Mouse (Mus musculus): ENCODE measurements around the gene Mbtd1. TPM values are rescaled to one million over a fixed set of nuclear protein-coding genes. Genes with fewer than 3 reads are reported as not detected.
A peak's percentile ranks its signal among the peaks of the same experiment; 100 is the strongest.

Mbtd1 gene
- total RNA-seq, 2 experiments from 2014 or later = 28.1 to 34.1 TPM

DNA sequence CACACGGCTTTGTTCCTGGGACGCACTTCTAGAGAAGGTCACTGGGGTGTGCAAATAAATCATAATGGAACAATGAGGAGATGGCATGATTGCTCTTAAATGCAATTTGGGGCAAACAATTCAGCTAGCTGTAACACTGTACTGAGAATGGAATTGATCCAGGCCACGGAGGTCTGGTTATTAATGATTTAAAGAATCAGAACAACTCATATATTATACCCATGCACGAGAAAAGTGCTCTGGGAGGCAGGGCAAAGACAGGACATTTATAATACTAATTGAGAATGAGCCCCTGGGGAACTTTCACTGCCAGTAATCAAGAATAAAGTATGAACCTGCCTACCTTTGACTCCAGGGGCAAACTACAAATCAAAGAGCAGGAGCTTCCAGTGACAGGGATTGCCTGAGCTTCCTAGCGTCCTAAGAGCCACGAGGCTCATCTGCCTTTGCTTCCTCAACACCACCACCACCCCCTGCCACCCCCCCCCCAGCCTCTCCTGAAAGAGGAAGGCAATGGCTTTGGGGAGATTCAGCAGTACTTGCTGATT lies 93.9 kb downstream of the Mbtd1 start:
- intact Hi-C loops (cut with DNase I) = no loop called here
- DNase-seq (ENCODE audit: low spot score in 2 of 2) = no peak

DNA sequence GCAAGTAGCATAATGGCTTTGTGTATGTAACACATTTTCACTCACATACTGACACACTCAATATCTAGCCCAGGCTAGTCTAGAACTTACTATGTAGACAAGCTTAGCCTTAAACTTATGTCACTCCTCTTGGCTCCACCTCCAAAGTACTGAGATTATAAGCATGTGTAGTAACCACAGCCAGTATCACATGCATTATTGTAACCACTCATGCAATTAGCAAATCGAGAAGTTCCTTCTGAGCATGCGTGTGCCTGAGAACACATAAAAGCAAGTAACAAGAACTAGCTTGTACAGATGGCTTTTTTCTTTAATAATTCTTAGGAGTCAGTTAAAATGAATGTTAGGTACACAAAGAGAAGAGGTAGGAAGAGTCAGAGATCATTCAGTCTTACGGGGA lies 99.0 kb downstream of the Mbtd1 start:
- DNase-seq (ENCODE audit: low spot score in 2 of 2) = no peak
- intact Hi-C loops (cut with DNase I) = no loop called here

DNA sequence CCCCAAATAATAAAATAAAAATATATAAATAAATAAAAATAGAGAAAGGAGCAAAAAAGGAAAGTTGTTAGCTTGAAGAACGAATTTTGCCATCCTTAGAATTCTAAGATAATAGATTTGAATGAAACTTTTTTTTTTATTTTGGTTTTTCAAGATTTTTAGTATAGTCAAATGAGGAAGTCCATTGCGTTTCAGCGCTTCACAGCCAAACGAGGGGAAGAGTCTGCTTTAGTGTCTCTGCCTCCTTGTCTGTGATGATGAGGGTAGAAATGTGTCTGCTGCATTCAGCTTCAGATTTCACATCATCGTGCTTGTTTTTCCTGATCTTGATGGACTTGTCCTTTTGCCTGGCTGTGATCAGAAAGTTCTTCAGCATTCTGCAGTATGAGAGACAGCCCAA lies 99.6 kb downstream of the Mbtd1 start:
- no peak for DNase-seq (ENCODE audit: low spot score in 2 of 2)
- intact Hi-C loops (cut with DNase I) = no loop called here

DNA sequence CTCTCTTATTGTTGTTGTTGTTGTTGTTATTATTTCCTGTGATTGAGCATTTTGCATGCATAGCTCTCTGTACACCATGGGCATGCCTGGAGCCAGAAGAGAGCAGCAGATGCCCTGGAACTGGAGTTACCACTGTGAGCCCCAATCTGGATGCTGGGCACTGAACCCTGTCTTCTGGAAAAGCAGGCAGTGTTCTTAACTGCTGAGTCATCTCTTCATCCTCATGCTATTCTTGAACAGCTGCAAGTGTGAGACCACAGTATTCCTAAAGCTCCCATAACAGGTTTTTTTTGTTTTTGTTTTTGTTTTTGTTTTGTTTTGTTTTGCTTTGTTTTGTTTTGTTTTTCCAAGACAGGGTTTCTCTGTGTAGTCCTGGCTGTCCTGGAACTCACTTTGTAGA lies 100.6 kb downstream of the Mbtd1 start:
- intact Hi-C loops (cut with DNase I) = no loop called here

DNA sequence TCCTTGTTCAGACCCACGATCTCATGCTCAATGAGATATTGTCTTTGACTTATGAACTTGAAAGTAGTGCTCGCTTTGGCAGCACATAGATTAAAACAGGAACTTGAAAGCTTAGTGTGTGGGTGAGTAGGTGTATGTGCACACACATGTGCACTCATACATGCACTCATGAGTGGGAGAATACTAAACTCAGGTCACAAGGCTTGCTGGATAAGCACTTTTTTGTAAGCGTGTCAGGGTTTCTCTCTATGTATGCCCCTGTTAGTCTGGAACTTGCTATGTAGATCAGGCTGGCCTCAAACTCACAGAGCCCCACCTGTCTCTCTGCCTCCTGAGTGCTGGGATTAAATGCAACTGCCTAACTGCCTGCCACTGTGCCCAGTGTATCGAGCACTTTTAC lies 101.4 kb downstream of the Mbtd1 start:
- DNase-seq (ENCODE audit: low spot score in 2 of 2) = no peak
- intact Hi-C loops (cut with DNase I) = no loop called here

More for the DNA sequence above, 100.6 kb downstream of the Mbtd1 start:
- no peak for DNase-seq (ENCODE audit: low spot score in 2 of 2)

DNA sequence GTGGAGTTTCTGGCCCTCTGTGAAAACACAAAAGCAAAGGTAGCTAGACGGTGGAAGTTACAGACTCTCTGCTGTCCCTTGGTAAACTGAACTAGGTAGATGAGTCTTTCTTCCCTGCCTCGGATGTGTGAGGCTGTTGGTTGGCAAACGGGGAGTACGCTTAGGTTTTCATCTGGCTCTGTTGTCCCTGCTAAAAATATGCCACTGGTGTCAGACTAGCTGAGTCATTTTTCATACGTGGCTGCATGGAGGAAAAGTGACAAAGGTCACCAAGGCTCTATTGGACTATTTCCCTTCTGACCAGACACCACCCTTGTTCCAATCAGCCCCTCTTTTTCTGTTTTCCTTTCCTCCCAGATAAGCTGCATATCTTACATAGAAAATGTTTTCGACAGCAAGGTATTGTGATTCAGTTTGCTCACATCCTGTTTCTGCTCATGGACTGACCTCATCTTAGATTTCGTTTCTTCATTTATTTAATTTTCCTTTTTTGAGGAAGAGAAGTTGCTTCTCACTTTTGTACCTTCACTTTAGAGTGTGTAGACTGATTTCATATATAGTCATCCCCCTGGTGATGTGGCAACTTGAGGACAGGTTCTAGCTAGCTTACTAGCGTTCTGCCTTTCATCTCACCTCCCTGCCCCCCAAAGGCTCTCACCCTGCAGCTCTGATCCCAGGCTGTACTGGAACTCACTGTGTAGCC lies 102.1 kb downstream of the Mbtd1 start:
- no peak for DNase-seq (ENCODE audit: low spot score in 2 of 2)
- intact Hi-C loops (cut with DNase I) = no loop called here

DNA sequence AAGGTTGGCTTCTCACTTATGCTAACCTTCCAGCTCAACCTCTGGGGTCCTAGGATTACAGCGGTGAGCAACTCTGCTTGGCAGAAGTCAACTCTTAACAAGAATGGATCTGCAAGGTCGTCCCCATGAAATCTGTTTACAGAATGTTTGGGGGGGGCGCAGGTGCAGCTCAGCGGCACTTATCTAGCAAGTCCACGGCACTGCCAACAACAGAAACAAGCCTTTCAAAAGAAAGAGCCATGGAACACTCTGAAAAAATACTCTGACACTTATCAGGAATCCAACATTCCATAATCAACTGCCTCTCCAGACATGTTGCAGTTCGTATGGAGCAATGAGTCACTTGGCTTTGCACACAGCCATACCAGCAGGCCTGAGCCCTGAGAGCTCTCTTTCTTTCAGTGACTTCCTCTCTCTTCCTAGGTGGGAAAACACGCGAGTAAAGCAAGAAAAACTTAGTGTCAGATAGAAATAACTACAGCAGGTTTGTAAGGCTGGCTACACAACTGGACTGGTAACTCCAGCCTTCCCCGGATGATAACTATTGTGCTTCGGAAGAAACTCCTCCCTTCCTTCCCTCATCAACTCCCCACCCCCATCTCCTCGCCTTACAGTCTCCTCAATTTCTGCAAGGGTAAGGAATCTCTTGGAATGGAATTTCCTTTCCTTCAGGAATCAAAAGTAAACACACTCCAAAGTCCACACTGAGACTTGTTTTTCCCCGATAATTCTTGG lies 102.8 kb downstream of the Mbtd1 start:
- intact Hi-C loops (cut with DNase I) = no loop called here
- no peak for DNase-seq (ENCODE audit: low spot score in 2 of 2)

DNA sequence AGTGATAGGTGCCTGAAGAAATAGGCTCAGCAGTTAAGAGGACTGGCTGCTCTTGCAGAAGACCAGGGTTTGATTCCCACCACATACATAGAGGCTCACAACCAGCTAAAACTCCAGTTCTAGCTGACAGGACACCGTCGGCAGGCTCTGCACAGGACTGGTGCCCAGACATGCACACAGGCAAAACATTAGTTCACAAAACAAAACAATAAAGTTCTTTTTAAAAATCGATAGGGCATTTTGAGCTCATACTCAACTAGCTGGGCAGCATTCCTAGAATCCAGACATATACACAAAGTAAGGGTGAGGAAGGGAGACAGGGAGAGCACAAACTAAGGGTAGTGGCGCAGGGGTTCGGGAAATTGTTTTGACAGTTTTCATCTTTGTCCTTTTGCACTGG lies 108.9 kb downstream of the Mbtd1 start:
- DNase-seq (ENCODE audit: low spot score in 2 of 2) = no peak
- intact Hi-C loops (cut with DNase I) = no loop called here

DNA sequence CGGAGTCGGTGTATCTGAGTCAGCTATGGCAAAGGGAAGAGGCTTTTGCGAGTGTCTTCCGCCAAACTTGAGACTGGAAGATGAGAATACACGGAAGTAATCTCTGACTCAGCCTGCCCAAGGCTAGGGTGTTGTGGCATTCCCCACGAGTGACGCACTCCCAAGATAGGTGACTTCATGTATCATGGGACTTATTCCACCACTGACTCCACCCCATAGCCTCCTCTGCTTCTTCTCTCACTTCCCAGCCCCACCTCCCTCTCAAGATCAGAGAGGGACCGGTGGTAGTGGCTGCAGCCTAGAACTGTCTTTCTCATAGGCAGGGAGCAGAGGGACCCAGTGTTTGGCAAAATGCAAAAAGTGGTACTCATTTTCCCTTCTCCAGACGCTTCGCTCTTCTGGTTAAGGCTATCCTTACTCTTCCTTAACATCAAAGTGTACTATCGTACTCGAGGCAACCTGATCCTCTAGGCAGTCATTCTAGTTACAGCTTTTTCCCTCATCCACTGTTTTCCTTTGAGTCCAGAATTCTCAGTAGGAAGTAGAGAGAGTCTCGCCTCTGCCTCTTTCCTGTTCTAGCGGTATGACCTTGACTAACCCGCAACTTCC lies 109.6 kb downstream of the Mbtd1 start:
- intact Hi-C loops (cut with DNase I) = loop anchor here (1.0 kb wide), 1 partner anchor 27 kb away; the partner anchor contains the start of genes Gm20390 and Nme1

DNA sequence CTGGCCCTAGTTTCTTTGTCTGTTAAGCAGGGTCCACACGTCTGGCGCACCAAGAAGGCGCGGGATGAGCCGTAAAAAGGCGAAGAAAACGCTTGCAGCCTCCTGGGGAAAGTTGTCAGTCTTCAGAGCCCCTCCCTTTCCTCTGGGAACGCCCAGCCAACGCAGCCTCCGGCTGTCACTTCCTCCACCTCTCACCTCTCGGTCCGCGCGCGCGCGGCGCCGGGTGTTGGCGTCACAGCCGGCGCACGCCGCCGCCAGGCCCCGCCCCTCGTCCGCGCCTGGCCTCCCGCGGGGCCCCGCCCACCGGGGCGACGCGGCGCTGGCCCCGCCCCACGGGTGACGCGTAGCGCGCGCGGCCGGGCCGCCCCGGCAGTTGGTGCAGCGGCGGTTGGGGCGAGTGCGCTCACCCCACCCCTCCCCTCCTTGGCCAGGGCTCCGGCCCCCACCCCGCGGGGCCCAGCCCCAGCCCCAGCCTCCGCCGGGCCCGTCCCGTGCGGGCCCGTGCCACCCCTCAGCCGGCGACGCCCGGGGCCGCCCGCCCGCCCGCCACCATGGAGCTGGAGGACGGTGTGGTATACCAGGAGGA lies 110.2 kb downstream of the Mbtd1 start, which contains the start of gene Spag9:
Gene Spag9 (plus strand): TSS at position 372 of the 586 bp plus-strand sequence.
- intact Hi-C loops (cut with DNase I) = loop anchor here (1.0 to 2.0 kb wide), 2 partner anchors 28 to 49 kb away; partner anchors contain the start of genes Gm20390 and Nme1
- peak; percentile 89 to 95 for DNase-seq (ENCODE audit: low spot score in 2 of 2)

More for the DNA sequence above, 109.6 kb downstream of the Mbtd1 start:
- peak; percentile 72 to 93 for DNase-seq (ENCODE audit: low spot score in 2 of 2)

Other genes starting within 250 kb of the Mbtd1 start
- gene Utp18, start 86 bp upstream of the Mbtd1 start, total RNA-seq (2021) = 10 to 100 TPM; 23.7 to 24.9 TPM
- 10 to 100 TPM; 63.4 to 79.0 TPM for gene Nme2, start 70.4 kb downstream of the Mbtd1 start, total RNA-seq (2021)
- gene Gm20390, start 82.4 kb downstream of the Mbtd1 start, total RNA-seq (2021) = 100 to 1,000 TPM; 106 to 109 TPM
- gene Nme1, start 82.7 kb downstream of the Mbtd1 start, total RNA-seq (2021) = 100 to 1,000 TPM; 119 TPM
- 100 to 1,000 TPM; 272 to 282 TPM for gene Spag9, start 110.2 kb downstream of the Mbtd1 start, total RNA-seq (2021)